Mouse (Mus musculus): ENCODE results near the gene Slc22a13.

DNA sequence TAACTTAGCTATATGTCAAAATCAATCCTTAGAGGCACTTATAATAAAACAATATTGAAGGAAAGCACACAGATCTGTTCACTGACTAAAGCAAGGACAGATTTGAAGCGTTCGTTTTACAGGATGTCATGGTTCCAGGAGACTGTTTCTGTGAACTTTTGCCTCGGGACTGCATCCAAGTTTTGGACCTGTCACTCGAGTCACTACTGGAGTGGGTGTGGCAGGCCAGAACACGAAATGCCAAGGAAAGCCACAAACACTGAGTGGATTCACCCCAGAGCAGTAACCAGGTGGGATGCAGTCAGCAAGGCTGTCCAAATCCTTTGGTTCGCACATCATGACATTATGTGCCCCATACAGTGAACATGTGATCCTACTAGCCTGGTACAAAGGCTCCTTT, 5.7 kb upstream of the Slc22a13 start:
- TF ChIP-seq CTCF (IDR thresholded peaks at IDR 0.05; ENCODE audit: insufficient read depth, low read length) (no peak), POLR2A (IDR thresholded peaks at IDR 0.05; ENCODE audit: borderline replicate concordance, extremely low read depth, low read depth, low read length) (no peak)
